Mouse (Mus musculus) hematopoietic stem cell, adult 5-6 weeks (primary cell): Measurements from ENCODE around the gene Hdhd3. TPM values are rescaled to one million over a fixed set of nuclear protein-coding genes. Genes with fewer than 3 reads are reported as not detected.

Source experiments
- ATAC-seq, 2 experiments: fragments of 125-278 bp in 1 of 2; replicated peaks in 1 of 2; 2 replicates each; pipeline ENCODE4 v1.8.0; 2016 to 2017; ENCODE audit warnings: inconsistent platforms in 2 of 2, mild to moderate bottlenecking in 2 of 2, moderate number of reproducible peaks in 2 of 2, low read depth in 1 of 2, moderate TSS enrichment in 1 of 2; ENCODE audit not compliant: low FRiP score in 2 of 2, poor library complexity in 2 of 2, severe bottlenecking in 2 of 2, insufficient read depth in 1 of 2, low TSS enrichment in 1 of 2
- total RNA-seq: library from RNA; stranded (forward); fragments of 172-1452, 232-1000 nt; gene quantifications from 2 replicates; pipeline ENCODE4 v1.2.3, GENCODE M21; 2017

Hdhd3 gene
- total RNA-seq, 1 experiment from 2014 or later: 3.1 TPM

DNA sequence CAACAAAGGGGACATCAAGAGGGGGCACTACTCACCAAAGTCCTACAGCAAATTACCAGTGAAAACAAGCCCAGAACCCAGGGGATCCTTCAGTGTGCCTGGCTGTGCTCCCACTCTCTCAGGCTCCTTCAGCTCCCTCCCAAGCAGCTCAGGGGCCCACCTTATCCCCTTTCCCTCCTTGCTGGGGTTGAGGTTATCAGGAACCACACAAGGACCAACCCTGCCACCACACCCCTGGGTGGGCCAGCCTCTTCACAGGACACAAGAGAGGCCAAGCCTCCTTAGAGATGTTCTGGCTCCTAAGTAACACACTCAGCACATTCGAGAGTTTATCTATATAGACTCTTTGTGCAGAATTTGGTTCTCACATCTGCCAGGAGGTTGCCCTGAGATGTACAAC is 13.3 kb upstream of the Hdhd3 start:
- peak in 1 of 2 experiments; percentile 24; a peak in 2 of 4 replicates for ATAC-seq

DNA sequence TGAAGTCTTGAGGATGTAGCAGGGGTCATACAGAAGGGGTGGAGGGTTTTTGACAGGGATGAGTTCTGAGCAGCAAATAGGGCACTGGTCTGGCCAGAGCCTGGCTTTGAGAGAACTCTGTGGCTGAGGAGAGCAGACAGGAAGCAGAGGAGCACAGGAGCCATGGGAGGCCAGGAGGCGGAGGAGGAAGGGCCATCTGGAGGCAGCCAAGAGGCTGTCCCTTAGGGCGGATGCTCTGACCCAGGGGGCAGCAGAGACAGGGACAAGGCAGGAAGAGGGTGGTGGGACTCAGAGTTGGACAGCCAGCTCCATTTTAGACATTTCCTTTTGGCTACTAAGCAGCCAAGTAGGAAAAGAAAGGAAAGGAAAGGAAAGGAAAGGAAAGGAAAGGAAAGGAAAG is 12.8 kb upstream of the Hdhd3 start:
- ATAC-seq: no peak

- peak; percentile 37 to 43 for ATAC-seq
Measured at GRCm38 (mm10) chr4:62515490-62515889, 12.2 kb upstream of the Hdhd3 start.

DNA sequence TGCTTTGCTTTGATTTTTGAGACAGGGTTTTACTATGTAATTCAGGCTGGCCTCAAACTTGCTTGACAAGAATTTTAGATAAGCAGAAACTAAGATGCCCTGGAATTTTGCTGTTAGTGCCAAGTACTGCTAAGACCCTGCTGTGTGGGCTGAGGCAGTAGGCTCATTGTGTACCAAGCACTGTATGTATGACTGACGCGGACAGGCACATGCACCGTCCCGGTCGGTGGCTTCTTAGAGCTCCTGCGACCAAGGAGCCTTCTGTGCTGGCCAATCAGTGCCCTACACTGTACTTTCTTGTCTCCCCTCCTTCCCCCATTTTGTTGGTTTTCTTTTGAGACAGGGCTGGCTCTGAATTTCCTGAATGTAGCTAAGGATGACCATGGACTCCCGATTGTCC is 11.7 kb upstream of the Hdhd3 start:
- ATAC-seq: no peak

GRCm38 (mm10) chr4:62513998-62514506 is 10.8 kb upstream of the Hdhd3 start:
- ATAC-seq: no peak

GRCm38 (mm10) chr4:62509946-62510345 is 6.7 kb upstream of the Hdhd3 start:
- ATAC-seq: no peak

- ATAC-seq: no peak
Measured at GRCm38 (mm10) chr4:62508839-62509238, 5.6 kb upstream of the Hdhd3 start.

DNA sequence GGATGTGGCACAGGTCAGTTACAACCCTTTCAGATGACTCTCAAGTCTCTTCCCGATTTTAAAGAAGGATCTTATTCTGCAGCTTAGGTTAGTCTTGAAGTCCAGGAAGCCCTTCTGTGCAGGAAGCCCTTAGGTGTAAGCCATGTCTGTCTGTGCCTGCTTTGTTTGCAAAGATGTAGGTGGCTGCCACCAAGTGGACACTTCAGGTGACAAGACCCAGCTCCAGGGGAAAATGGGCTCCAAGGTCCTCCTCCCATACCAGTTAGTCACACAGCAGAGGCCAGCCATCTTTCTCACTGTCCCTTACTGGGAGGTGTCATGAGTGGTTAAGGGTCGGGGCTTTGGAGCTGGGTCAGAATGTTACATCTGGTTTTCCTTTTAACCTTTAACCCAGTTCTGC is 3.5 kb upstream of the Hdhd3 start:
- ATAC-seq: peak; percentile 34 to 38; a peak in 1 of 4 replicates

DNA sequence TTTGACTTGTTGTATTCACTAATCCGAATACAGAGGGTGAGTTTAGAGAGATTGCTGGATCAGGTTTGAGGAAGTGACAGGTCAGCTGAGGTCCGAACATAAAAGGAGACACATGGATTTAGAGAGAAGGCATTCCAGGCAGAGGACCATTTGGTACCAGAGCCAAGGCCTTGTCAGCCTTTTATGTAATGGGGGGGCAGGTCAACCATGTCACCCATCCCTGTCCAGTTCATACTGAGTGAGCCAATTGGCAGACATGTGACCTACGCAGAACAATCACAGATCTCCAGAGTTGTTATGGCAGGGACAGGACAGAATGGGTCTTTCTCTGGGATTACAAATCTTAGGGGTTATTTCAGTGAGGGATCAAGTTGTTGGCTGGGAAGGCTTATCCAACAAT is 2.7 kb upstream of the Hdhd3 start:
- ATAC-seq: no peak

DNA sequence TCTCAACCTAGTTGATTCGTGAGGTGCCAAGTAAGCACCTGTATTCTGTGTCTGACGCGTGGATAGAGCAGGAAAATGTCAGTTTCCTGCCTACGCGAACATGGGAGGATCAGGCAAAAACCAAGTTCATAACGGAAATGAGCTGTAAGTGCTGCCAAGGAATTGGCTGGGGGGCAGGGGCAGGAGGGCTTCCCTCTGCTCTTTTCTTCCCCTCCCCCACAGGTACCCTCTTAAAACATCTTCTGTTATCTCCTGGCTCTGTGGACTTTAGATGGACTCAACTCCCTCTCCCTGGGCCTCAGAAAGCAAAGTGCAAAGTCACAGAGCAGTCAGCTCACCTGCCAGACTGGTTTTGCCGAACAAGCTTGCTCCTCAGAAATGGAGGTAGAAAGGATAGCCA is 298 bp downstream of the Hdhd3 start:
- no peak for ATAC-seq

GRCm38 (mm10) chr4:62501964-62502732 is 1.1 kb downstream of the Hdhd3 start:
- peak; percentile 95 to 96 for ATAC-seq

DNA sequence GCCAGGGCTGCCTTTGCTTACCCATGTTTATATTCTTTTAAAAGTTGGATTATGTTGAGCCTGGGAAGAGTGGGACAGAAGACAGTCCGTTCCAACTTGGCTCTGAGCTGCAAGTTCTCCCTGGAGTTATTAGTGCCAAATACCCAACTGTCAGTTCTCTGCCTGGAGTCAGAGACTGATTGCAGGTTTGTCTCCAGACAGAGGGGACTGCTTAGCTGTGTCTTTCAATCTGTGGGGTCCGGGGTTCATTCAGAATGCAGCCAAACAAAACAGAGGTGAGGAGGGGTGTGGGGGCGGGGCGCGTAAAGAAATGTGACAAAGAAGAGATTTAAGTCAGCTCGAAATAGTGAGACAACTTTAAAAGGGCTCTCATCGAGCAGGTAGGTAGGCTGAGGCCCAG is 1.7 kb downstream of the Hdhd3 start:
- no peak; a peak in 1 of 4 replicates for ATAC-seq

DNA sequence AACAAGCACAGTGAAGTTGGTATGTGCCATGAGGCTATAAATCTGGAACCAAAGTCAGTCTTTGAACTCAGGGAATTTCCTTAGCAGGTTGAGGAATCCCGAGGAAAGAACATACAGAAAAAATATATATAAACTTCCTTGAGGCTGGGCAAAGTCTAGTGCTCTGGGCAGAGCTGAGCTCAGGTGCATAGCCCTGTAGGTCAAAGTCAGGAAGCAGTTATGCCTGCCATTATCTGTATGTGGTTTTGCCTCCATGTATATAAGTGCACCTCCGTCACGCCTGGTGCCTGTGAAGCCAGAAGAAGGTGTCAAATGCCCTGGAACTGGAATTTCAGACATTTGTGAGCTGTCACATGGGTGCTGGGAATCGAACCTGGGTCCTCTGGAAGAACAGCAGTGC is 2.5 kb downstream of the Hdhd3 start:
- no peak for ATAC-seq

DNA sequence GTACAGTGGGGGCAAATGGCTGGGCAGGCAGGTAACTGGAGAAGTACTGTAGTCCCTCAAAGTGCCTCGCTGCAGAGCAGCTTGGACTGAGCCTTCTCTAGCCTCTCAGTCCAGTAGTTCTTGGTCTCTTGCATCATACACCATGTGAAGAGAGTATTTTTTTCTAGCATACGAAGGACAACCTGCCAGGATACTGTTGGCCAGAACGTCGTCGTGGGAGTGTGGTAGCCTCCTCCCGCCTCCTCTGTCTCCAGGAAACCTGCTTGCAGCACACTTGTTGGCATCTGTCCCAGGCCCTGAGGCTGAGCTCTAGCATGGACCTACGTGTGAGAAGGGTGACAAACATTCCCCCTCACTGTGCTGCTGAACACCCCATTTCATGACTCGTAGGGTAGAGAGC is 6.5 kb downstream of the Hdhd3 start:
- ATAC-seq: peak; percentile 69 to 90

DNA sequence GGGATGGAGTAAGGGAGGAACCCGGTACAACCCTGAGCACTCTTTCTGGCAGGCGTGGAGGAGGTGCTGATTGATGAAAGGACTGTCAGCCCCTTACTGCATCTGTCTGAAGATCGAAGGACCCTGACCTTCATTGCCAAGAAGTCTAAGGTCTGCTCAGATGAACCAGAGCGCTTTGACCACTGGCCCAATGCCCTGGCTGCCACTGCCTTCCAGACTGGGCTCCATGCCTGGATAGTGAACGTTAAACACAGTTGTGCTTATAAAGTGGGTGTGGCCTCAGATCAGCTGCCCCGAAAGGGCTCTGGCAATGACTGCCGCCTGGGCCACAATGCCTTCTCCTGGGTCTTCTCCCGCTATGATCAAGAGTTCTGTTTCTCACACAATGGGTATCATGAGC is 7.3 kb downstream of the Hdhd3 start:
- no peak for ATAC-seq

- no peak for ATAC-seq
Measured at GRCm38 (mm10) chr4:62494230-62494629, 9.0 kb downstream of the Hdhd3 start.

GRCm38 (mm10) chr4:62492682-62493081 is 10.6 kb downstream of the Hdhd3 start:
- ATAC-seq: no peak

DNA sequence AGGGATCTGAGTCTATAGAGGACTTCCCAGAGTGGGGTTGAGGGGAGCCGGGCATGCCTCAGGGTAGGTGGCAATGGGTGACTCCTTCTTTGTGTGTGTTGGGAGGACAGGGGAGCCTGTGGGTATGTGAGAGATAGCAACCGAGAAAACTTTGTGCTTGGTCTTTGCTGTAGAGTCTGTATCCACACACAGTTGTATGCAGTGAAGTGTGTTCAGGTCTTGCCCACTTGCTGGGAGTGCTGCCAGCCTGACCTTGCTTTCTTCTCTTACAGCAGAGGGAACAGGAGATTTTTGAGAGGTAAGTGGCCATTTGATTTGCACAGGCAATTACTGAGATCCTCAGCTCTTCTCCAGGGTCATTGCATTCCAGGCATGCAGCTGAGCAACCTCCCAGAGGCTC is 15.4 kb downstream of the Hdhd3 start:
- no peak for ATAC-seq

DNA sequence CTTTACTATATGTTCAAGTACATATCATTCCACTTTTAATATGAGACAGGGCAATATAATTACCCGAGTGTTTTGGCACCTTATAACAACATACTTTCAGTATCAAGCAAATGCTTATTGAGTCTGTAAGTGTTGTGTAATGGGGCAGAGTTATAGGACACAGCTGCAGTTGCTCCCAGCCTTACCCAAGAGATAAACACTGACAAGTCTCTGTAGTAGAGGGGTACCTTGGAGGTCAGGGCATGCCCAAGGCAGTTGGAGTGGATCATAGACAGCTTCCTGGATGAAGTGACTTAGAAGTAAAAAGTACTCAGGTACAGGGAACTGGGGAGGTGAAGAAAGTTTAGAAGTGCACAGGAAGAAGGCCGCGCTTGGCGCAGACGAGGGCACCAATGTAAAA is 16.1 kb downstream of the Hdhd3 start:
- no peak for ATAC-seq
